Mouse (Mus musculus): ENCODE results near the gene Nsmce1. TPM values are rescaled to one million over a fixed set of nuclear protein-coding genes. Genes with fewer than 3 reads are reported as not detected.

The Nsmce1 gene
- polyA plus RNA-seq, 1 experiment, result 35.8 TPM

DNA sequence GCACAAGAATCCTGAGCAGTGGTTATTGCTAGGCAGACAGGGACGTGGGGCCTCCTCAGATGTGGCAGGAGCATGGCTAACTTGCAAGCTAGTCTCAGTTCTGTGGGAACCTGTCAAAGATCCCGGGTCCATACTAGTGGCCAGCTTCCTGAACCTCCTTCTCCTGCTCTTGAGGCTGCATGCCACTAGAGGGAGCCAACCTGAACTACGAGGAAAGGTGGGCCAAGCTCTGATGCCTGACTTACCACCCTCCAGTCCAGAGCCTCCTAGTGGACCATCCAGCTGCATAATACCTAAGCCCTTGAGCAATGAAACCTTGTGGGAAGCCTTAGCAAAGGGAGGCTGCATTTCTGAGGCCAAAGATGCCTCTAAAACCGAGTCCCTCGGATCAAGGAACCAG, 21.5 kb downstream of the Nsmce1 start:
- Histone ChIP-seq H3K4me3 (ENCODE audit: low read depth, low read length) (no peak overlapping the region), H3K36me3 (ENCODE audit: control insufficient read depth, insufficient read depth, low read length) (peaks cover 36% of the 10 kb centered on the region), H3K27me3 (ENCODE audit: control insufficient read depth, insufficient read depth, low read length) (no peaks in the 10 kb centered on the region), H3K4me1 (ENCODE audit: control insufficient read depth, insufficient read depth, insufficient read length, low read length) (peaks cover 10% of the 10 kb centered on the region), H3K27ac (ENCODE audit: insufficient read depth, low read depth, low read length) (no peak overlapping the region)
- WGBS, result 40% methylated on average over 5 of the region's 5 CpGs
- TF ChIP-seq POLR2A (IDR thresholded peaks at IDR 0.05; ENCODE audit: low read depth, low read length), result no peak
- peak; percentile 84; the same call in 1 of the 2 replicates for TF ChIP-seq CTCF (IDR thresholded peaks at IDR 0.05; ENCODE audit: extremely low read depth, insufficient read length, insufficient replicate concordance, low read depth, low read length)

DNA sequence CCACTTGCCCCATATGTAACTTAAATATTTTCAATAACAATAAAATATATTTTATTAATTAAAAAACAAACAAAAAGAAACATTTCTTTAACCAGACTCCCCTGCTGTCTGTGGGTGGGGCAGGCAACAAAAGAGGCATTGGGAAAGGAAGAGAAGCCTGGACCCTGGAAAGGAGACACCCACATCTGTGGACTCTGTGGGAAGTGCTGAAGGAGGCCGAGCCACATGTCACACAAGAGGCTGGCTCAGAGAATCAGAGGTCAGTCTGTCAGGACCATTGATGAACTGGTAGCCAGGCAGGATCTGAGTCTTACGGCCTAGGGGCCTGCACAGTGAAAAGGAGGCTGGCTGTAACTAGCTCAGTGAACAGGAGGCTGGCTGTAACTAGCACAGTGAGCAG, 29.2 kb downstream of the Nsmce1 start:
- H3K36me3 ChIP-seq (ENCODE audit: control insufficient read depth, insufficient read depth, low read length), result peaks cover 13% of the 10 kb centered on the region; the same call in 1 of the 2 replicates
- H3K27ac ChIP-seq (ENCODE audit: insufficient read depth, low read depth, low read length), result no peak overlapping the region
- no peak overlapping the region for H3K4me3 ChIP-seq (ENCODE audit: low read depth, low read length)
- WGBS, result 86% methylated on average over 2 of the region's 2 CpGs
- no peaks in the 10 kb centered on the region for H3K4me1 ChIP-seq (ENCODE audit: control insufficient read depth, insufficient read depth, insufficient read length, low read length)
- H3K27me3 ChIP-seq (ENCODE audit: control insufficient read depth, insufficient read depth, low read length), result no peaks in the 10 kb centered on the region
- no peak for TF ChIP-seq POLR2A (IDR thresholded peaks at IDR 0.05; ENCODE audit: low read depth, low read length)
- TF ChIP-seq CTCF (IDR thresholded peaks at IDR 0.05; ENCODE audit: extremely low read depth, insufficient read length, insufficient replicate concordance, low read depth, low read length), result no peak

DNA sequence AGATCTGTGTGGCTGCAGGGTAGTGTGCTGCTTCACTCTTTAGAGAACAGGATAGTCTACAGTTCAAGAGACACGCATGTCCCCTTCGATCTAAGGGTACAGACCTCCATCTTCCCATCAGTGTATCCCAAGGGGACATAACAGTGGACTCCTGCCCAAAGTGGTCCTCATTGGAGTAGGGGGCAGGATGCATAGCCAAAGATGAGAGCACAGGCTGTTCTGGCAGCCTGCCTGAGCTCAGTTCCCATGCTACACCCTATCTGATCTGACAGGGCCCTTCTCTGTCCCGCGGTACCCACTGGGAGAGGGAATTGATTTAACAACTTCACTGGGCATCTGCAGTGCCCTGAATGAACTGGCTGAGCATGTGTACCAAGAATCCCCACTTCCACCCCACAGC, 37.7 kb downstream of the Nsmce1 start:
- H3K27me3 ChIP-seq (ENCODE audit: control insufficient read depth, insufficient read depth, low read length), result no peaks in the 10 kb centered on the region
- WGBS, result 94% methylated on average over 4 of the region's 4 CpGs
- no peak overlapping the region for H3K27ac ChIP-seq (ENCODE audit: insufficient read depth, low read depth, low read length)
- H3K4me1 ChIP-seq (ENCODE audit: control insufficient read depth, insufficient read depth, insufficient read length, low read length), result peaks cover 9% of the 10 kb centered on the region; the same call in 1 of the 2 replicates
- no peak overlapping the region for H3K4me3 ChIP-seq (ENCODE audit: low read depth, low read length)
- TF ChIP-seq CTCF (IDR thresholded peaks at IDR 0.05; ENCODE audit: extremely low read depth, insufficient read length, insufficient replicate concordance, low read depth, low read length) (no peak; the same call in 1 of the 2 replicates), POLR2A (IDR thresholded peaks at IDR 0.05; ENCODE audit: low read depth, low read length) (no peak)
- peaks cover 8% of the 10 kb centered on the region; the same call in 1 of the 2 replicates for H3K36me3 ChIP-seq (ENCODE audit: control insufficient read depth, insufficient read depth, low read length)

DNA sequence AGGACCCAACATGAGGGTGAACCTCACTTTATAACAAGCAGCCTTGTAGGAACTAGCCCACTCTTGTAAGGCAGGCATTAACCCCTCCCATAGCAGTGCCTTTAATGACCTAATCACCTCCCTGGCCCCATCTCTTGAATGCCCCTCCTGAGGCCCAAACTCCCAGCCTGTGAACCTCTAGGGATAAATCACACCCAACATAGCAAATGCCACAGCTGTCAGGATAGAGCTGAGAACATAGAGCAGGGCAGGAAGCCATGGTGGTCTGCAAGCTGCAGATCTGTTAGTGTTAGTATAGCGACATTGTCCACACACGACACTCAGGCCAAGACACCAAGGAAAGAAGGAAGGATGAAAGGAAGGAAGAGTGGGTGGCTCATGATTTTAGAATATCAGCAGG, 40.3 kb downstream of the Nsmce1 start:
- H3K36me3 ChIP-seq (ENCODE audit: control insufficient read depth, insufficient read depth, low read length), result peaks cover 3% of the 10 kb centered on the region; the same call in 1 of the 2 replicates
- peaks cover 12% of the 10 kb centered on the region; the same call in 1 of the 2 replicates for H3K4me1 ChIP-seq (ENCODE audit: control insufficient read depth, insufficient read depth, insufficient read length, low read length)
- WGBS, result 77% methylated on average over 2 of the region's 2 CpGs
- H3K4me3 ChIP-seq (ENCODE audit: low read depth, low read length), result no peak overlapping the region
- H3K27ac ChIP-seq (ENCODE audit: insufficient read depth, low read depth, low read length), result no peak overlapping the region
- TF ChIP-seq POLR2A (IDR thresholded peaks at IDR 0.05; ENCODE audit: low read depth, low read length) (no peak), CTCF (IDR thresholded peaks at IDR 0.05; ENCODE audit: extremely low read depth, insufficient read length, insufficient replicate concordance, low read depth, low read length) (no peak)
- H3K27me3 ChIP-seq (ENCODE audit: control insufficient read depth, insufficient read depth, low read length), result no peaks in the 10 kb centered on the region

DNA sequence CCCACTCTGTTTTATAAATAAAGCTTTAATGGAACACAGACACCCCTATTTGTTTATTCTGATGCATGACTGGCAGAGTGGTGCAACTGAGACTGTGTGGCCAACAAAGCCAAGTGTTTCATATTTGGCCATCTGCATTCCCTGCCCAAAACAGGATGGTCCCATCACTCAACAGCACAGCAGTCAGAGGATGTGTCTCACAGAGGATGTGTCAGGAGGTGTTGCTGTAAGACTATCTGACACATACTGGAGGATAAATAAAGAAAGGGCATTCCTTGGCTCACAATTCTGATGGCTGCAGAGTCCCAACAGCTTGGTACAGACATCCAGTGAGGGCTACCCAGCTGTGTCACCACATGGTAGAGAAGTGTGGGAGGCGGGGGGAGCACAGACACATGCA, 40.7 kb downstream of the Nsmce1 start:
- no peak overlapping the region for H3K4me3 ChIP-seq (ENCODE audit: low read depth, low read length)
- no peak overlapping the region for H3K27ac ChIP-seq (ENCODE audit: insufficient read depth, low read depth, low read length)
- TF ChIP-seq CTCF (IDR thresholded peaks at IDR 0.05; ENCODE audit: extremely low read depth, insufficient read length, insufficient replicate concordance, low read depth, low read length), result no peak
- no peak for TF ChIP-seq POLR2A (IDR thresholded peaks at IDR 0.05; ENCODE audit: low read depth, low read length)
- no peaks in the 10 kb centered on the region for H3K27me3 ChIP-seq (ENCODE audit: control insufficient read depth, insufficient read depth, low read length)
- peaks cover 12% of the 10 kb centered on the region; the same call in 1 of the 2 replicates for H3K4me1 ChIP-seq (ENCODE audit: control insufficient read depth, insufficient read depth, insufficient read length, low read length)
- WGBS, result 90% methylated on average over 1 of the region's 1 CpGs
- H3K36me3 ChIP-seq (ENCODE audit: control insufficient read depth, insufficient read depth, low read length), result no peaks in the 10 kb centered on the region

DNA sequence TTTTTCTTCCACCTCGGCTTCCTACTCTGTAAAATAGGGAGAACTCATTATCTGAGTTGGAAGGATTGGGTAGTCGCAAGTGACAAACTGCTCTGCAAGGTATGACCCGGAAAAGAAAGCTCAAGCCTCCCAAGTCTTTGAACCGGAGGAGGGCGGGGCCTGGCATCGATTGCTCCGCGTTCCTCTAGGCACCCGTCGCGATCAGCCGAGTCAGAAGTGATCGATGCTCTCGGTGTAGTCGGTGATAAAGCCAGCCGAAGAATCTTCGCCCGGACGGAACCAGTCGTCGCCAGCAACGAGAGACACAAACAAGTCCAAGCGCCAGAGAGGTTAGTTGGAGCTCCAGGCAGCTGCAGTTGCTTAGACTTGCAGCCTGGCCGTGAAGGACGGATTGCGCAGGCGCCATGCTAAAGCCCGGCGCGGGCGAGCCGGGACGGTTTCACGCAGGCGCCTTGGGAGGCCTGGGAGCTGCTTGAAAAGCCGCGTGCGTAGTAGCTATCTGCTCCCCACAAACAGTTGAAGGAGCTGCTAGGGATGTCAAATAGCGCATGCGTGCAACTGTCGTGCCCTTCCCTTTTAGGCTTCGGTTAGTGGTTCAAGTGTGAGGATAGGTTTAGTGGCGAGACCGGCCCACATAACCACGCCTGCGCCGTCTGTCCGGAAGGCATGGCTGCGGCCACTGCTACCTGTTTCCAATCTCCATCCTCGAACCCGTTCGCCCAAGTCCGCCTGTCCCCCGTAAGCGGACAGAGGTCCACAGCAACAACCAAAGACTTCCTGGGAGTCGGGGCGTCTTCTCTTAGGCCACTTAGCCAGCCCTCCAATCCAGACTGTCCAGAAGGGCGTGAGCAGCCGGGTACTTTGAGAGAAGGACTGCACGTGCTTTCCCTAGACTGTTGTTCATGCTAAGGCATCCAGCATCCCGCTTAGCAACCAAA, 46.7 kb downstream of the Nsmce1 start, which contains the start of gene Kdm8:
Kdm8 (plus strand) TSS at position 213 of the 938 bp plus-strand sequence.
- TF ChIP-seq POLR2A (IDR thresholded peaks at IDR 0.05; ENCODE audit: low read depth, low read length) (peak; percentile 28; the same call in 1 of the 2 replicates), CTCF (IDR thresholded peaks at IDR 0.05; ENCODE audit: extremely low read depth, insufficient read length, insufficient replicate concordance, low read depth, low read length) (no peak)
- Histone ChIP-seq H3K36me3 (ENCODE audit: control insufficient read depth, insufficient read depth, low read length) (no peaks in the 10 kb centered on the region), H3K27me3 (ENCODE audit: control insufficient read depth, insufficient read depth, low read length) (no peaks in the 10 kb centered on the region), H3K4me3 (ENCODE audit: low read depth, low read length) (peak within 1 kb of the TSS; percentile 74), H3K27ac (ENCODE audit: insufficient read depth, low read depth, low read length) (peak within 1 kb of the TSS; percentile 94), H3K4me1 (ENCODE audit: control insufficient read depth, insufficient read depth, insufficient read length, low read length) (peaks cover 23% of the 10 kb centered on the region; the same call in 1 of the 2 replicates)
- WGBS, result under 1% methylated on average over 61 of the region's 61 CpGs

DNA sequence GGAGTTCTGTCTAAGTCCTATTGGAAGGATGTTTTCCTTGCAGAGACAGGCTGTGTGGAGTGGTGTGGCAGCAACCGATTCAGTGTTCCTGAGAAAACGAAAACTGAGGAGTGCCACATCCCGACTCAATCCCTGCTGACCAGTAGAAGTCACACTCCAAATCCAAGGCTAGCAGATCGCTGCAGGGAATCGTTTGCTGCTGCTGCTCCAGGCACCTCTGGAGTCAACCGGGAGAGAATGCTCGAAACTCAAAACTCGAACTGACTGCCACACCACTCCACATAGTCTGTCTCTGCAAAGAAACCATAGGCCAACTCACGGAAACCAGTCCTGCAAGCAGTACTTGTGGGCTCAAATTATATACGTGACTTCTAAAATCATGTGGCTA, 47.3 kb downstream of the Nsmce1 start:
- Histone ChIP-seq H3K4me1 (ENCODE audit: control insufficient read depth, insufficient read depth, insufficient read length, low read length) (peaks cover 18% of the 10 kb centered on the region; the same call in 1 of the 2 replicates), H3K27ac (ENCODE audit: insufficient read depth, low read depth, low read length) (peak overlapping the region; percentile 94), H3K36me3 (ENCODE audit: control insufficient read depth, insufficient read depth, low read length) (no peaks in the 10 kb centered on the region), H3K4me3 (ENCODE audit: low read depth, low read length) (peak overlapping the region; percentile 74), H3K27me3 (ENCODE audit: control insufficient read depth, insufficient read depth, low read length) (no peaks in the 10 kb centered on the region)
- 8% methylated on average over 10 of the region's 10 CpGs for WGBS
- TF ChIP-seq POLR2A (IDR thresholded peaks at IDR 0.05; ENCODE audit: low read depth, low read length), result no peak
- TF ChIP-seq CTCF (IDR thresholded peaks at IDR 0.05; ENCODE audit: extremely low read depth, insufficient read length, insufficient replicate concordance, low read depth, low read length), result no peak

Measured in small intestine, adult 2 months (tissue).